Mouse (Mus musculus): ENCODE data around the gene Inpp5k.

DNA sequence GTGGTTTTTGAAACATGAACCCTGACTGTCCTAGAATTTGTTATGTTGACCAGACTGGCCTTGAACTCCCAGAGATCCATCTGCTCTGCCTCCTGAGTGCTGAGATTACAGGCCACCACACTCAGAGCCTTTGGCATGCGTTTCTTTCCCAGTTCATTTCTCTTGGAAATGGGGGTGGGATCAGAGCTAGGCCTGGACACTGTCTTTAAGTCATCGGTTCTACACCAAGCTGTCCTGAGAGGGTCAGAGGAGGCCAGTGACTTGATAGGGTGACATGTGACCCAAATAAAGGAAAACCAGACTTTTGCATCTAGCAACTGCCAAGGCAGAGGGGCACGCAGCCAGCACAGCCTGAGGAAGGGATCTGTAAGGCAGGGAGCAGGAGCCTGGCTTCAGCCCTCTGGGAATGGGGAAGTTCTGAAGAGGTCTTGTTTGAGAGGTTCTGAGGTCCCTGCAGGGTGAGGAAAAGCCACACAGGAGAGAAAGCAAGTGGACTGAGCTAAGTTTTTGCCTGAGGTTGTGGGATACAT is 34.0 kb upstream of the Inpp5k start:
- TF ChIP-seq CTCF (IDR thresholded peaks at IDR 0.05; ENCODE audit: low read depth) (no peak), EP300 (IDR thresholded peaks at IDR 0.05; ENCODE audit: low read depth) (no peak)

Data from heart, postnatal 0 days (tissue).